Mouse (Mus musculus) embryonic stem cell, embryonic (primary cell): ENCODE measurements around the gene Ttc41.

Experiments
- CTCF ChIA-PET, 4 experiments: fragments of 300-600 bp in 2 of 4; fragments of 350-600 bp in 2 of 4; sonication (Branson Sonifier 250); formaldehyde crosslinking; loops; one replicate each; lab custom pipeline; 2022; ENCODE audit warnings: inconsistent platforms in 2 of 4; lab: Charles Lee
- POLR2A ChIA-PET, 4 experiments: fragments of 300-600 bp in 2 of 4; fragments of 350-600 bp in 2 of 4; sonication (Branson Sonifier 250); formaldehyde crosslinking; loops; one replicate each; lab custom pipeline; 2022; ENCODE audit warnings: antibody characterized with exemption in 4 of 4, inconsistent platforms in 1 of 4; lab: Charles Lee

Gene Ttc41

DNA sequence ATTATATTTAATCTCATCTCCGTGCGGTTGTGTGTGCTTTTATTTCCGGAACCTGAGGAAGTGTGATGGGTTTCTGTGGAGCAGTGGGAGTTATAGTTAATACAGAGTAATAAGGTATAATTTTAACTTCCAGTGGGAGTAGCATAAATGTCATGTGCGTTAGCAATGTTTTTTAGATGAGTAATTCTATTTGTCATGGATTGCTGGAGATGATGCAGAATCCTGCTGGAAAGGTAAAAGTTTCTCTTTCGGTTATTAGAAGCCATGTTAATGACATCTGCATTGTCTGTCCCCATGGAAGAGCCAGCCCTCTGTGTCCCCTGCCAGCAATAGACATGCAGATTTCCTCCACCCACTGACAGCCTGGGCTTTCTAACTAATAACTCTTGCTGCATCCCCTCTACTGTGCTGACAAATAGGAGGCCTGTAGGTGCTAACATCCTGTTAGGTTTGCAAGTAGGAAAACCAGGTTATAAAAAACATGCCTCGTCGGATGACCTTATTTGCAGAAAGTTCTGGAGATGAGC lies 83.6 kb downstream of the Ttc41 start:
- ChIA-PET POLR2A (interaction anchor here in 2 of 4 experiments (0.8 to 5.6 kb wide), 3 partner anchors 10 to 17 kb away, joined by 3 to 53 read pairs (median 45); partner anchors contain the start of gene Nt5dc3 (in 2 of the 2)), CTCF (interaction anchor here in 1 of 4 experiments (0.5 kb wide), 1 partner anchor 10 kb away, joined by 4 read pairs; no protein-coding TSS in a partner anchor)

DNA sequence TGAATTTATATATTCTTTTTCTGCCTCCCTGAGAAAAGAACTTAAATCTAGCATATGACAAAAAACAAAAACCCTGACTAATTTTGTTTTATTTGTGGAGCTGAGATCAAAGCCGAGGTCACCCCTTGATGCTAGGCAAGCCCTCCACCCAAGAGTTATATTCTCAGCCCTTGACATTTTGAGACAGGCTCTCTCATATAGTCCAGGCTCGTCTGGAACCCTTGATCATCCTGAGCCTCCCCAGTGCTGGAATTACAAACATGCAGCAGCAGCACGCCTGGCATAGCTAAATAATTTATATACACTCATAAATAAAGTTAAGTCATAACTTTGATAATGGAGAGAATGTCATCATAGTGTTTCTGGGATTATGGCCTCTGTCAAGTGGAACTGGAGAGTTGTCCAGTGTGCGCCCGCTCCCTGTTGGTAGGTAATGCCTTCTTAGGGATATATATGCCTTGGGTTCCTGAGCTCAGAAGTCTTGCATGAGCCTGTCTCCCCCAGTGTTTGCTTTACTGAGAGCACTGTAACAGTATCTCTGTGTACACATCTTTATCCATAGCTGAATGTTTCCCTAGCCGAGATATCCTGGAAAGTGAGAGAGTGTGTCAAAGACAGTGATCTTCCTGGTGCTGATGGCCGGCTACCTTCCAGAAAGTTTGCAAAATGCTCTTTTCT lies 86.0 kb downstream of the Ttc41 start:
- CTCF ChIA-PET: no interaction called here
- POLR2A ChIA-PET: interaction anchor here in 3 of 4 experiments (0.6 to 5.6 kb wide), 12 partner anchors 9 to 88 kb away, joined by 3 to 53 read pairs (median 5); partner anchors contain the start of gene Nt5dc3 (in 3 of the 3)

DNA sequence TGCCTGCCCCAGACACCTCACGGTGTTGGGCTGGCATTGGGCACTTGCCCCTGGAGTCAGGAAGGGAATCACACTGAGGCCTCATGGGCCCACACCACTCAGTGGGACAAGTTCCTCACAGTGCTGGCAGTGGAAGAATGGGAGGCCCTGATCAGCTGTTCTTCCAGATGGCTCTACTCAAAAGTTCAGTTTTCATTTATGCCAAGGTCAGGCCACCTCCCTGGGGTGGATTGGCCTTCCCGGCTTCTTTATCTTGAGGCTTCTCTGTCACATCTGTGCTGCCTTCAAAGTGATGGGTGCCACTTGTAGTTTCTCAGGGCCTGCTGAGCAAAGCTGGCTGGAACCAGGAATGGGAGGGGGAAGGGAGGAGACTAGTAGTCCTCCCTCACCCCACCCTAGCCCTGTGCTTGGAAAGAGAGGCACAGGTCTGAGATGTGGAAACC lies 87.9 kb downstream of the Ttc41 start:
- POLR2A ChIA-PET: interaction anchor here (0.5 to 5.4 kb wide), 19 partner anchors 9 to 94 kb away, joined by 3 to 74 read pairs (median 7); partner anchors contain the start of genes Nt5dc3 (in 4 of the 4) and Ttc41 (in 1 of the 4)
- CTCF ChIA-PET: interaction anchor here in 1 of 4 experiments (1.1 to 2.1 kb wide), 2 partner anchors 15 to 36 kb away, joined by 3 to 4 read pairs; partner anchors contain the start of gene Nt5dc3

DNA sequence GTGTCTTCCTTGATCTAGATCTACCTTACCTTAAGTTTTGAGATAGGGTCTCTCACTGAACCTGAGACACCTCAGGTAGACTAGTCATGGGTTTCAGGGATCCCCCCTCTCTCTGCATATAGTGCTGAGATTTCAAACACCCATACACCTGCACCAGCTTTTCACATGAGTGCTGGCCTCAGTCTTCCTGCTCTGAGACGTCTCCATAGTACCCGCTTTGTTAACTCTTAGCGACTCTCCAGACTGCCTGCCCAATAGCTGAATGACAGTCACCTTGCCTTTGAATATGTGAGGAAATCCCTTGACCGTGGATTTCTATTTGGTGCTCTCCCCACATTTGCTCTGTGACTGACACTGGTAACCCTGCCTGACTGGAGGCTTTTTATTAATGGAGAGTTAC lies 88.6 kb downstream of the Ttc41 start:
- ChIA-PET POLR2A (interaction anchor here (0.5 to 5.4 kb wide), 25 partner anchors 9 to 95 kb away, joined by 3 to 74 read pairs (median 5); partner anchors contain the start of genes Nt5dc3 (in 4 of the 4) and Ttc41 (in 1 of the 4)), CTCF (interaction anchor here in 1 of 4 experiments (1.1 to 2.1 kb wide), 2 partner anchors 16 to 36 kb away, joined by 3 to 4 read pairs; partner anchors contain the start of gene Nt5dc3)

DNA sequence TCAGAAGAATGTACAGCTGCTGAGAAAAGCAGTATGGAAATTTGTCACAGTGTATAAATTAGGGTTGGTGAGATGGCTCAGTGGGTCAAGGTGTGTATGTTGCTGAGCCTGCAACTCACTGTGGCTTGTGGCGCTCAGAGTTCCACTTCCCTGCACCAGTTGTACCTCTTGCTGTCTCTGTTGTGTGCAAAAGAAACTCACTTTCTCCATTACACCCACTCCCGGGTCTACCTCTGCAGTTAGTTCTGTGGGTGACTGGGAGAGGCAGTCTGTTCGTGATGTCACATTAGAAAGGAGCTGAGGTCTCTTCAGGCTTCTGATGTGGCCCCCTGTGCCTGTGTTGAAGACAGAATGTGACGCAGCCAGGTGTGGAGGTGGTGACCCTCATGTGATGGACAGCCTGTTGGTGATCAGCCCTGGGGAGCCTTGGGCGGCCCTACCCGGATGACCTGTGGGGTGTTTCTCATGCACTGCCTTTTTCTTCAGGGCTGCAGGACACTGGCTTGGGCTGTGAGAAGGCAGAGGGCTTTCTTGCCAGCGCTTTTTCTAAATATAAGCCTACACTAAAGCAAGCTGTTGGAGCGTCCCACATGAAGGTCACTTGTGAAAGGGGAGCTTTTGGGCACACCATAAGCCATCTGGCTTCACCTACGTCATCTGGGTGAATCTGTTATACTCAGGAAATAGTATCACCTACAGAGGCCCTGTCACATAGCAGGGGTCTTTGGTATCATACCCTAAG lies 89.4 kb downstream of the Ttc41 start:
- ChIA-PET POLR2A (interaction anchor here (0.6 to 5.4 kb wide), 24 partner anchors 9 to 186 kb away, joined by 3 to 74 read pairs (median 5); partner anchors contain the start of gene Nt5dc3 (in 3 of the 4)), CTCF (interaction anchor here in 1 of 4 experiments (1.1 to 2.1 kb wide), 2 partner anchors 16 to 35 kb away, joined by 3 to 4 read pairs; partner anchors contain the start of gene Nt5dc3)

DNA sequence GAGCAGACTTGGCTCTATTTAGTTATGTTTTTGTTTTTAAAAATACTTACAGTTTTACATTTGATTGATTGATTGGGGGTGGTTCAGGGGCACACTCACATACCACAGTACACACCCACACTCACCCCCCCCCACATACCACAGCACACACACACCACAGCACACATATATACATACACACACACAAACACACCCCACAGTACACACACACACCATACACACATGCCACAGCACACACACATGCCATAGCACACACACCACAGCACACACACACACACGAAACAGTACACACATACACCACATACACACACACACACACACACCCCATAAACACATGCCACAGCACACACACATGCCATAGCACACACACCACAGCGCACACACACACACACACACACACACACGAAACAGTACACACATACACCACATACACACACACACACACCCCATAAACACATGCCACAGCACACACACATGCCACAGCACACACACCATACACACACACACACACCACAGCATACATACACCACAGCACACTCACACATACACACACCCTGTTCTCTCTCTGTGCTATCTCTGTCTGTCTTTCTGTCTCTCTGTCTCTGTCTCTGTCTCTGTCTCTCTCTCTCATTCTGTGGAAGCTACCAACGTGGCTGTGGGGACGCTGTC lies 90.6 kb downstream of the Ttc41 start:
- ChIA-PET POLR2A (interaction anchor here in 3 of 4 experiments (0.6 to 5.4 kb wide), 13 partner anchors 8 to 184 kb away, joined by 3 to 74 read pairs (median 7); partner anchors contain the start of gene Nt5dc3 (in 2 of the 3)), CTCF (no interaction called here)

DNA sequence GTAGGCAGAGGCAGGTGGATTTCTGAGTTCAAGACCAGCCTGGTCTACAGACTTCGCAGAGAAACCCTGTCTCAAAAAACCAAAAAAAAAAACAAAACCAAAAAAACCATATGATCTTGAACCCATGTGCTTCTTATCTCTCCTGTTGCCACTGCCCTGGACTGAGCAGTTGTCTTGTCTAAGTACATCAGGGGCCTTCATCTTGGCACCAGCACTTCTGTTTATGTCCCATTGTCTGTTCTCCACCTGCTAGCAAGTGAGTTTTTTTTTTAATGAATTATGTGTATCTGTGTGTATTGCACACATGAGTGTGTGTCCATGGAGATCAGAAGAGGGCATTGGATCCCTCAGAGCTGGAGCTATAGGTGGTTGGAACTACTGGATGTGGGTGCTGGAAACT lies 101.8 kb downstream of the Ttc41 start:
- ChIA-PET CTCF (no interaction called here), POLR2A (interaction anchor here in 2 of 4 experiments (1.1 to 1.8 kb wide), 3 partner anchors 28 to 36 kb away, joined by 3 to 6 read pairs (median 5); partner anchors contain the start of gene Nt5dc3 (in 2 of the 2))

DNA sequence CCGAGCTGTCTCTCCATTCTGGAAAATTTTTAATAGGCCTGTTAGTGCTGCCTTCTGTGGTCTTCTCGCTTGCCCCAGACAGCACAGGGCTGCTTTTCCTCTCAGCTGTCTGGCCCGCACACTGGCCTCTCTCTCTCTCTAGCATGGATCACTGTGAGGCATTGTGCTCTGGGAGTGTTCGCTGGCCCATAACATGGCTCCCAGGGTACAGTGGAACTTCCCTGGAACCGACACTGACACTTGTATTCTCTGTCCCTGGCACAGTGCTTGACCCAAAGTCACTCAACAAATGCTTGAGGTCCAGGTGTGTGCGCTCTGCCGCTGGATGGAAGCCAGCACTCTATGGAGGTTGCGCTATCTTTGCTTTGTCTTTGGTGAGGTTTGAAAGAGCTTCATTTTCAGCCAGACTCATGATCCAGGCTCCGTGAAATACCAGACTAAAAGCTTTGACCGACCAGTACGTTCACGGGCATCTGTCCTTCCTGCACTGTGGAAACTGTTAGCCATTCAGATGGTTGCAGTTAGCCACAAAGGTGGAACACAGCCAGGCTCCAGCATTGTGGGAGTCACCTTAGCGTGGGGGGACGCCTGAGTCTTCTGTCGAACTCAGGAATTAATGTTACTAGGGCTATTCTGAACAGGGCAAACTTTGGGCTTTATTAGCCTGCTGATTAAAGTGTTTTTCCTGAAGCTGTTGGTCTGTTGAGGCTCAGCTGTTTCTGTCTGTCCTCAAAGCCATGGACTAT lies 102.6 kb downstream of the Ttc41 start:
- CTCF ChIA-PET: no interaction called here
- POLR2A ChIA-PET: interaction anchor here in 3 of 4 experiments (0.7 to 3.8 kb wide), 8 partner anchors 14 to 58 kb away, joined by 3 to 16 read pairs (median 3); partner anchors contain the start of gene Nt5dc3 (in 2 of the 3)

DNA sequence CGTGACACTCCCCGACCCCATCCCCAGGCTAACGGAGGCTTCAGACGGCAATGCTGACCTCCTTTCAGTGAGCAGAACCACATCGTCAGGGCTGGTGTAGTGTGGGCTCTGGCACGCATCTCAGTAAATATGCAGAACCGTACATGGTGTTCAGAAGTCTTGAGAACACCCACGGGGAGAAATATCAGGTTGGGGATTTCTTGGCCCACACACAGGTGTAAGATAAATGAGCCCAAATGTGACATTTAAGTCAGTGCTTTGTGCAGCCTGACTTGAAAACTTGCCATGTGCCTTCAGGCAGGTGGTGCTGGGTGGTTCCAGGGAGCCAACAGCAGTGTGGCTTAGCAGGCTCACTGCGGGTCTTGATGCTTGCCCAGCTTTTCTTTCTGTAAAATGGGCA lies 104.4 kb downstream of the Ttc41 start:
- CTCF ChIA-PET: interaction anchor here in 1 of 4 experiments (0.9 kb wide), 1 partner anchor 79 kb away, joined by 6 read pairs; no protein-coding TSS in a partner anchor
- POLR2A ChIA-PET: interaction anchor here in 3 of 4 experiments (1.1 to 3.8 kb wide), 6 partner anchors 9 to 31 kb away, joined by 4 to 16 read pairs (median 4); partner anchors contain the start of gene Nt5dc3 (in 3 of the 3)

DNA sequence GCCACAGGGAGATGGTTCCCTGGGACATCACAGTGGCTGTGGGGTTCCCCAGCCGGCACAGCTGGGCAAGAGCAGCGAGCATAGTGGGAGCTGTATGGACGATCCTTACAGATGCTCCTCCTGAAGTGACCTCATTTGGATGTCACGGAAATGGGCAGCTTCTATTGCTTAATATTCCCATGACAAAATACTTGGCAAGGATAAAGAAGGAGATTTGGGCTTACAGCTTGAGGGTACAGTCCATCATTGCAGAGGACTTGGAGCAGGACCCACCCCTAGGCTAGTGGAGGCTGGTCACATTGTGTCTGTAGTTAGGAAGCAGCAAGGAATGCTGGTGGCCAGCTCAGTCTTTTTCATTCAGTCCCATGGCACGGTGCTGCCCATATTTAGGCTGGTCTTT lies 105.0 kb downstream of the Ttc41 start:
- CTCF ChIA-PET: interaction anchor here in 1 of 4 experiments (0.5 to 0.9 kb wide), 2 partner anchors 79 to 747 kb away, joined by 3 to 6 read pairs; no protein-coding TSS in a partner anchor

DNA sequence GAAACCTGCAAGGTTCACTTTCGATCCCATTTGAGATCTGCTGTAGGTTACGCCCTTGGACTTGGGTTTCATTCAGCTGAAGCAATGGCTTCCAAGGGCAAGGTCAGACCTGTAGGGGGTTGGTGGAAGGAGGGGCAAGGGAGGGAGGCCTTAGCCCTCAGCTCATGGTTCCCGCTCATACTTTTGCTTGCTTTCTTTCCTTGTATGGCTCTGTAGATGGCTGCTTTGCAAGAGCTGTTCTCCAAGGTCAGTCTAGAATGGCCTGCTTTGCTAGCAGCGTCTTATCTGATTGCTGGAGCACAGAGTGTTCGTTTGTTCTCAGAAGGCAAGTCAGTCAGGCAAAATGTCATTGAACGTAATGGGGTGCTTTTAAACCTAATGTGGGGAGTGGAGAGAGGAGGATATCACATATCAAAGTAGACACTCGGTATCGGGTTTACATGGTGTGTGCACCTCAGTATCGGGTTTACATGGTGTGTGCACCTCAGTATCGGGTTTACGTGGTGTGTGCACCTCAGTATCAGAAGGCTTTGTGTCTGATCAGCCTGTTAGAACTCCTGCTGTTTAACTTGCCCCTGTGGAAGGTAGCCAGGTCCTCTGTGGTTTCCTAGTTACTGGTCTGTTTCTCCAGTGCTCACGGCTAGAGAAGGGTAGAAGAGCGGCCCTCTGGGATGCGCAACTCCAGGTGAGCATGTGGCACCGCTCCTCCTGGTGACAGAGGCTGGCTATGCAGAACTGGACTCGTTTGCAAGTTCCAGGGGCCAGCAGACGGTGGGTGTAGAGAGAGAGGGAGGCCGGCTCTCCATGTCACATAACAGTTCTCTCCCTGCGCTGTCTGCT lies 108.9 kb downstream of the Ttc41 start:
- ChIA-PET CTCF (interaction anchor here in 2 of 4 experiments (0.6 kb wide), 2 partner anchors 10 to 204 kb away, joined by 3 read pairs; no protein-coding TSS in a partner anchor), POLR2A (interaction anchor here in 3 of 4 experiments (0.5 to 2.0 kb wide), 13 partner anchors 19 to 110 kb away, joined by 3 to 14 read pairs (median 4); partner anchors contain the start of genes Nt5dc3 (in 2 of the 3), Hsp90b1 (in 1 of the 3) and Ttc41 (in 1 of the 3))

More for the DNA sequence above, 105.0 kb downstream of the Ttc41 start:
- POLR2A ChIA-PET: interaction anchor here in 3 of 4 experiments (0.7 to 3.8 kb wide), 8 partner anchors 9 to 32 kb away, joined by 3 to 16 read pairs (median 4); partner anchors contain the start of gene Nt5dc3 (in 3 of the 3)

DNA sequence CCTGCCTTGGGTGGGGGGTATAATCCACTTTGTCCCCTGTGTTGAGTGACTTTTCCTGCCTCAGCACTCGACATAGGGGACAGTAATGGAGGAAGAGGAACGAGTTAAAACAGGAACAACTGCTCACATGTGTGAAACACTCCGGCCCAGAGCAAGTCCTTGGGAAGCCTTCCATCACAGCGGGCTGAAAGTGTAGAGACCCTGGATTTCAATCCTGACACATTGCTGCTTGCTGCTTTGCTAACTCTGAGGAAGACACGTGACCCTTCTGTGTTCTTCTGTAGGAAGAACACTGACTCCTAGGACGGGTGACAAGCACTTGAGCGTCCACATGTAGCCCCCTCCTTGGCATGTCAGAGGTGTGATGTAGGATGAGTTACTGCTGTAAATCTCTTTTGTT lies 109.5 kb downstream of the Ttc41 start:
- POLR2A ChIA-PET: no interaction called here

DNA sequence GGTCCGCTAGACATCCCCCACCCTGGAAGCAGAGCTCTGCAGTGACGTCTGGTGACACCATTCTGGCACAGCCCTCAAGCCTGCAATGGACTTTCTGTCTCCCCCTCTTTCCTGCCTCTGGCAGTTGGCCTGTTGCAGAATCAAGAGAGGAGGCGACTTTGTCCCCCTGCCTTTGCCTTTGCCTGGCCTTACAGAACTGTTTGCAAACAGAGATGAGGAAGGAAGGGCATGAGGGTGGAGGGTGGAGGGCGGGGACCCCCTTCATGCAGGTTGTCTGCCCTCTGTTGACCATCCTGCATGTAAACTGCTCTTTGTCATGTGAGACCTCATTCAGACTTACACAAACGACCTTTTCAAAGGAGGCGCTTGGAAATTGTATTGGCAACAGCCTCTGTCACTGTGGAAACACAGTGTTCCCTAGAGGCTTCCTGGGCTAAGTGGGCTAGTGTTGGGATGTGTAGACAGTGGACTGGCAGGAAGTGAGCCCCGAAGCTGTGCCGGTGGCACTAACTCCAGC lies 114.1 kb downstream of the Ttc41 start:
- CTCF ChIA-PET: interaction anchor here in 1 of 4 experiments (1.5 kb wide), 1 partner anchor 41 kb away, joined by 3 read pairs; the partner anchor contains the start of gene Nt5dc3
- POLR2A ChIA-PET: interaction anchor here in 3 of 4 experiments (0.8 to 1.6 kb wide), 5 partner anchors 9 to 92 kb away, joined by 3 to 5 read pairs (median 4); no protein-coding TSS in a partner anchor

More for the DNA sequence above, 109.5 kb downstream of the Ttc41 start:
- CTCF ChIA-PET: no interaction called here

DNA sequence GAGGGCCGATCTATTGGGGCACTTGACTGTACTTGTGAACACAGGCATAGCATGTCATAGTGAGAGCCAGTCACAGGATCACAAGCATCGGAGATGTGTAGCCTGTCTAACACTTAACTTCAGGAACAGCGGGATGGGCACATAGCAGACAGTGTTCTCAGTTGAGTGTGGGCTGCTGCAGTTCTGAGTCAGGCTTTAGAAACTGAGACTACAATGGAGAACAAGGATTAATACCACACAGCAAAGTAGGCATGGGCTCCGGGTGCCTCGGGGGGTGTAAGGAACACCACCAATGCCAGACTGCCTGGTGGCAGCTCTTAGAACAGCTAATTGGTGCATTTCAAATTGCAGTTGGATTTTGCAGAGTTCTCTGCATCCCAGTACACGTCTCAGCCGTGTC lies 115.4 kb downstream of the Ttc41 start:
- ChIA-PET CTCF (interaction anchor here in 1 of 4 experiments (0.5 kb wide), 1 partner anchor 185 kb away, joined by 3 read pairs; no protein-coding TSS in a partner anchor), POLR2A (interaction anchor here in 2 of 4 experiments (0.9 to 1.6 kb wide), 3 partner anchors 36 to 115 kb away, joined by 3 to 5 read pairs (median 4); partner anchors contain the start of gene Ttc41 (in 1 of the 2))

DNA sequence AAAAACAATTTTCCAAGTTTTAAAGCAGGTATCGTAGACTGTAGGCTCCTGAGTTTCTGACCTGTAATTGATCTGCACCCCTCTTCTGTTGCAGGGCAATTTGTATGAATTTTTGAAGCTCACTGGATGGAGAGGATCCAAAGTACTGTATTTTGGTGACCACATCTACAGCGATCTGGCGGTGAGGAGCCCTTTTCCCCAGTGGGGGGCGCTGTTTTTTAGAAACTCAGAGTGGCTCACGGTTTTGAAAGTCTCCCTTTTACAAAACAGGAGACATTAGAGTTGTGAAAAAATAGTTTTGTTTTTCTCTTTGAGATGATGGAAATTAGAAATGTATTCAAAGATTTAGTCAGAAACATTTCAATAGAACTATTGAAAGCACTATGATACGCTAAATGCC lies 118.5 kb downstream of the Ttc41 start:
- CTCF ChIA-PET: interaction anchor here (0.6 to 2.5 kb wide), 10 partner anchors 9 to 962 kb away, joined by 3 to 7 read pairs (median 3); partner anchors contain the start of gene Nt5dc3 (in 1 of the 4)
- POLR2A ChIA-PET: interaction anchor here in 3 of 4 experiments (1.0 to 2.8 kb wide), 3 partner anchors 12 to 136 kb away, joined by 4 to 10 read pairs (median 4); partner anchors contain the start of gene Nt5dc3 (in 1 of the 3)
